Mouse (Mus musculus) spleen, postnatal 14 days (tissue): ENCODE measurements at regions not wholly inside any gene's neighbourhood (a gene's known extent, or its start where the extent isn't known, plus 50 kb on each side); places are given as distances from the start of the nearest gene placed in this dataset.
"Not testable (repeated sequence)": the region's sequence is repeated elsewhere in the genome, so short reads cannot be mapped to it uniquely, and the experiment has no call there.

Experiments
- DNase-seq, 2 experiments: peaks; one replicate each; pipeline ENCODE4 v3.0.0; 2021 to 2022; ENCODE audit warnings: low spot score in 2 of 2

DNA sequence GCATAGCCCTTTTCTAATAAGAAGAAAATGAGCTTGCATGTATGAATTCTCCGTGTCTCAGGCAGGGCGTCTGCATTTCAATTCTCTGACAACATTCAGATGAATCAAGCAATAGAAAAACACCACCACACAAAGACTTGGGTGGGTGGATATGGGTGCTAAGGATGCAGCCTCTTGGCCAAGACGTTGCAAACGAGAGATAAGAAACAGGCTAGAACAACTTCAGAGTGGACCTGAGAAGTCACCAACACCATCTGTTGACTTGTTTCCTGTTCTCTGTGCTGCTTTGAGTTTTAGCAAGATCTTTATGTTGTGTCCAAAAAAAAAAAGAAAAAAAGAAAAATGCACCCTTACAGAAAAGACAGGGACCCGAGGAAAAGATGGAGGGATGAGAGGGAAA lies 277.0 kb downstream of the Gxylt1 start:
- DNase-seq, result no peak

DNA sequence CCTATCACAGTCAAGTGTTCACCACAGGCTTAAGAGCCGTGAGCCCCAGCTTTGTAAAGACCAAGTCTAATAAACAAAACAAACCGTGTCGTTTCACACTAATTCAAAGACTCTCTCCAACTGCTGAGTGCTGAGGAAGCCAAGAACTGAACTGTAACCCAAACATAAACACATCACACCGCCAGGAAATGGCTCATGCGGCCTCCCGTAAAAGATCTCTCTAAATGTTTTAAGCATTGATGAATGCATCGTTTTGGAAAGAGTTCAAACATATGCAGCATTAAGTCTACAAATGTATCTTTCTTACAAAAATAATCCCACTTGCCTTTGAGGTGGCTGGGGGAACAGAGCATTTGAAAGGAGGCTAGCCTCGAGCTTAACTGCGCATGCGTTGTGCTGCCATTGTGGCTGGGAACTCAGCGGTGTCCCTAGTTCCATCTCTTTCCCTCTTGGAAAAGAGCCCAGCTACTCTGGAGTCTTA lies 280.7 kb downstream of the Gxylt1 start:
- DNase-seq, result no peak

DNA sequence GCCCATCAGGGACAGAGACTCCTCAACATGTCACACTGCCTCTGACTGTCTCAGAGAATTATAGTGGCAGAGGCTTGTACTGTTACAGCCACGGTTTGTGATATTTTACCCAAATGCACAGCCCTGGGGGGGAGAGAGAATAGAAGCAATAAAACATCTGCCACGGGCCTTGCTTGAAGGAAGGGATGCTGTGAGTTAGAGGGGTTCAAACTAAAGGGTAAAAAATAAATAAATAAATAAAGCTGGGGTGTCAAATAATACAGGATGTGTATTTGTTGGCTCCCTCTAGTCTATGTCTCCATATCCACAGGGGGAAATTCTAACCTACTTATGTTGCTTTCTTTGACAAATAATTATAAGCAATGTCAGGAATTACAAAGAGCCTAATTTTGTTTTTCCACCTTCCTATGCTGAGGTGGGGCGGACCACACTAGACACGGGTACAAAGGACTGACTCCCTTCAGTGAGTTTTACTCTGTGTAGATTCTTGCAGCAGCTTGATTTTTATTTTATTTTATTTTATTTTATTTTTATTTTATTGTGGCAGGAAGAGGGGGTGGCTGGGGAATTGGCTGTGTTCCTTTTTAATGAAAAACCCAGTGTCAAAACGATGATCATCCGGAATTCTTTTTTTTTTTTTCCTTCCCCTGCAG lies 281.3 kb downstream of the Gxylt1 start:
- no peak for DNase-seq

DNA sequence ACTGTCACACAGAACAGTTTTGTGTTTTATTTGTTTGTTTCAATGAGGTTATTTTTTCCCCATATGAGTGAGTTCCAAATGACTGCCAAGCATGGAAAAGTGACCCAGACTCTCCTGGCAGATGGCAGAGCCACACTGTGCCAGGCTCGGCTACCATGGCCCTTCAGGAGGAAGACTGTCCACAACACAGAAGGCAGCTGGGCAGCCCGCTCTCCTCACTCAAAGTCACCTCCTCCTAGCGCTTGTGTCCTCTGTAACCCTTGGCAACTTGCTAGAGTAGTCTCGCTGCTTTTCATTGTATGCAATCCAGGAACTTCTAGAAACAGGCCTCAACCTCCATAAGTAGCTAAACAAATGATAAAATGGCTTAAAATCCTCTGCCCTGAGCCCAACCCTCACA lies 299.2 kb downstream of the Gxylt1 start:
- no peak for DNase-seq

DNA sequence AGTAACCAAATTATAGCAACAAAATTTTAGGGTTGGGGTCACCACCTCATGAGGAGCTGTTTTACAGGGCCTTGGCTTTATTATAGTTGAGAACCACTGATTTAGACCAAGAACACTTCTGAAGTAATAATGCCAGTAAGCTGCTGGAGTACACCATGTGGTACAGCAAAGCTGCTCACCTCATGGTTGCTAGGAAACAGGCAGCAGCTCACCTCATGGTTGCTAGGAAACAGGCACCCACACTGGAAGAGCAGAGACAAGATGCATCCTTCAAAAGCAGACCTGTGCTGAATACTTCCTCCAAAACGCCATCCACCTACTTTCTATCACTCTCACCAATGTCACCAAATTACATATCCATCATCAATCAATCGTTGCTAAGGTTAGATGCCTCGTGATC lies 300.0 kb downstream of the Gxylt1 start:
- no peak for DNase-seq

DNA sequence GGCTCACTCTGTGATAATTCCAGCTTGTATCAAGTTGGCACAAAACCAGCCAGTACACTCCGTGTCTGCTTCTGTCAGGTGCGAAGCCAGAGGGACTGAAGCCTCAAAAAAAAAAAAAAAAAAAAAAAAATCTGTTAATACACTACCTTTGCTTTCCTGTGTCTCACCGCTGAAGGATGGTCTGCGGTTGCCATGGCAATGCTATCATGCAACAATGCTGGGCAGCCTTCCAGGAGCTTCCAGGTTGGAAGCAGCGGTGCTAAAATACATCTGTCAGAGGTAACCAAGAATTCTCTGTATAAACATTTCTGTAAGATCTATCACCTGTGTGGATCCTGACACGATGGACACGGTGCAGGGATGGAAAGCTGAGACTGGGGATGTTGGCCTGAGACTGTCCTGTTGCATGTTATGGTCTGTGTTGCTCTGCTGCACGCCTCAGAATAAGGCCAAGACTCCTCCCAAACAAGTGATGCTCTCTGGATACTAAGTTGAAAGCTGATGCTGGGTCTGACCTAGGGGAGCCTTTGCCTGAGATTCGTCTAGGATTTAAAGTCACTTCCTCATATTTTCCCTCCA lies 301.2 kb downstream of the Gxylt1 start:
- no peak for DNase-seq

DNA sequence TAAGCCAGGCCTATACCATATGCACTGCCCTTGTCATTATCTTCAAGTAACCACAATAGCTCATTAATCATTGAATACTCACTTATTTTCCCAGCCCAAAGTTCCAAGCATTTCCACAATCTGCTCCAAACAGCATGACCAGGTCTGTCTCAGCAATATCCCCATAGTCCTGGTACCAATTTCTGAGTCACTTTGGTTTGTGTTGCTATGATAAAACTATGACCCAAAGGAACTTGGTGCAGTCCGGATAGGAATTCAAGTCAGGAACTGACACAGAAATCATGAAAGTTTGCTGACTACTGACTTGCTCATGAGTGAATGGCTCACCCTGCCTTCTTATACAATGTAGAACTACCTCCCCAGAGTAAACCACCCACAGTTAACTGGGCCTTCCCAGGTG lies 309.4 kb downstream of the Gxylt1 start:
- no peak for DNase-seq

DNA sequence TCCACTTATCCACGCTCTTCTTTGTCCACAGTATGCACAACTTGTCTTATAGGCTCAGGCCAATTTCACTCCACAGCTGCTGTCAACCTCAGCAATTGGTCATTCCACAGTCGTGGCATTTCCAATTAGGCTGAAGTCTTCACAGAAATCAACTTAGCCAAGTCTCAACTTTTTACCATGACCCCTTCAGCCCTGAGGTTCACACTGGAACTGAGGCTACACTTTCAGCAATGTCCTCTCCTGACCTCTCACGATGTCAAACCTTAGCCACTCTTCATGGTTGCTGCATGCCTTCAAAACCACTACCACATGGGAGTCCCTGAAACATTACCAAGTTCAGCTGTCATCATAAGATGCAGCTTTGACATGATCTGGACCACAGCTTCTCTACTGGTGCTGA lies 310.1 kb downstream of the Gxylt1 start:
- no peak for DNase-seq

DNA sequence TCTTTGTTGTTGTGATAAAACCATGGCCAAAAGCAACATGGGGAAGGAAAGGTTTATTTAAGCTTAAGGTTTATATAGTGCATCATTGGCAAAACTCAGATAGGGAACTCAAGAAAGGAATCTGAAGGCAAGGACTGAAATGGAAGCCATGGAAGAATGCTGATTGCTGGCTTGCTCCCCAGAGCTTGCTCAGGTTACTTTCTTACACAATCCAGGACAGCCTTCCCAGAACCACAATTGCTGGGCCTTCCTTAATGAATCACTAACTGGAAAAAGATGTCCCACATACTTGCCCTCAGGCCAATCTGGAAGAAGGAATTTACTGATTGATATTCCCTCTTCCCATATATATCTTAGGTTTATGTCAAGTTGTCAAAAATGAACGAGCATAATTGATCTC lies 310.8 kb downstream of the Gxylt1 start:
- no peak for DNase-seq

DNA sequence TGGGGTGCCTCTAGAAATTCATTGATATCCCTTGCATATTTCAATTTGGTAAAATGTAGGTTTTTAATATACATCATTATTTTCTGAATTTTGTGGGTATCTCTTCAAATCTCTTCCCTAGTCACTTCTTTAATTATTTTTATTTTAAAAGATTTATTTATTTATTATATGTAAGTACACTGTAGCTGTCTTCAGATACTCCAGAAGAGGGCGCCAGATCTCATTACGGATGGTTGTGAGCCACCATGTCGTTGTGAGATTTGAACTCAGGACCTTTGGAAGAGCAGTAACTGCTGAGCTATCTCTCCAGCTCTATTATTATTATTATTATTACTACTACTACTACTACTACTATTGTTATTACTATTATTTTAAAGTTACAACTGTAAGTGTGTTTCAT lies 324.1 kb downstream of the Gxylt1 start:
- not testable (repeated sequence) for DNase-seq

DNA sequence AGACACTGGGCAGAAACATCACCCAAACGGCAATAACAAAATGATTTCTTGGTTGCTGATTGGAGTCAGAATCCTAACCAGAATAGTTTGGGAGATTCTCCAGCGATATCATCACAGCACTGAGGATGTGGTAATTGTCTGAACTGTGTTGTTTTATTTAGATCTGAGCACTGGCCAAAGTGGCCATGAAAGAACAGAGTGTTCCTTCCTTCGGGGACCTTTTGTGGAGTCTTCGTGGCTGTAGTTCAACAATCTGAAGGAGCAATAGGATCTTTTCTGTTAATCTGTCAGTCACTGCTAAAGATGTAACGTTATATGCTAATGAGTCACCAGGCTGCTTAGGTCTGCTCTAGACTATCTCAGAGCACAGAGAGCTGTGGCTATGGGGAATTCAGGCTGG lies 328.8 kb downstream of the Gxylt1 start:
- no peak for DNase-seq

DNA sequence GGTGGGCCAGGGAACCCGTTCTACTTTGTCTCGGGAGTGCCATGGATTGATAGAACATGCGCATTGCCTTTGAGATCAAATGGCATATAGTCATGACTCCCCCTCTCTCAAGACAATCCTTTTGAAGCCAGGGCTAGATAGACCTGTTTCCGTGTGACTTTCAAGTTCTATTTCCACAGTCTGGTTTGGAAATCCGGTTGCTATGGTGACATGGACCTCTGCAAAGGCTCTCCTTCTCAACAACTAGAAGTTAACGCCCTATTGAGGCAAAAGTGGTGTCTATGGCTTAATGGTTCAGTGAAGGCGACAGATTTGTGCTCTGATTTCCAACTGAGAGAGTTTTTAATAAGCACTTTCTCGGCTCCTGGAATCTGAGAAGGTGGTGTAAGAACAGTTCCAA lies 371.2 kb downstream of the Gxylt1 start:
- no peak for DNase-seq

DNA sequence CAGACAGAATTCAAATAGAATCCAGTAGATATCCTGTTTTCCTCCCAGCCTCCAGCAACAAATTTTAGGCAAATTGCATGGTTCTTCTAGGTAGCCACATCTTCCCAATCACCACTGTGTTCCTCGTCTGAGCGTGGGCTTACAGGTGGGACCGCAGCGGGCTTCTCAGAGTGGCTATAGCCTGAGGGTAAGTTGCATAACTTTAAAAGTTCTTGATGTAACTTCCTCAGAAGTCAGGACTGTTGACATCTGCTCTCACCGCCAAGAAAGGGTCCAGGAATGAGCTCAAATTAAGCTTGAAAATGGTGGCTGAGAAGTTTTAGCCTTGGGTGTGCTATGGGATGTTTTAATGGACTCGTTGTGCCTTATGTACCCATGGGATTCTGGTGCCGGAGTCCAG lies 377.7 kb downstream of the Gxylt1 start:
- DNase-seq, result no peak

DNA sequence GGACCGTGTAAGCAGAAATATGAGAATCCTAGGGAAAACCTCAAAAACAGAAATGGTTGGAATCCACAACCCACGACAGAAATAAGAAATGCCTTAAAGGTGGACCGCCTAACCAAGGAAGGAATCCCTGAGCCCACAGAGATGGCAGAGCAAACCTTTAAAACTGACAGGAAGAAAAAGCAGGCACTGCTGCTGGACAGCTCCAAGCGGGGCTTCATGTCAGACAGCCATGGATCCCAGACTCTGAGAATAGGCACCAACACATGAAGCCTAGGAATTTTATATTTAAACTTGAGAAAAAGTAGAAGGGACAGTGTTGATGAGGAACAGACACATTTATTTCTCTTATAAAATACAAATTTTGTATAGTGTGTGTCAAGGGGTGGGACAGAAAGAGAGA lies 379.1 kb downstream of the Gxylt1 start:
- DNase-seq, result no peak

DNA sequence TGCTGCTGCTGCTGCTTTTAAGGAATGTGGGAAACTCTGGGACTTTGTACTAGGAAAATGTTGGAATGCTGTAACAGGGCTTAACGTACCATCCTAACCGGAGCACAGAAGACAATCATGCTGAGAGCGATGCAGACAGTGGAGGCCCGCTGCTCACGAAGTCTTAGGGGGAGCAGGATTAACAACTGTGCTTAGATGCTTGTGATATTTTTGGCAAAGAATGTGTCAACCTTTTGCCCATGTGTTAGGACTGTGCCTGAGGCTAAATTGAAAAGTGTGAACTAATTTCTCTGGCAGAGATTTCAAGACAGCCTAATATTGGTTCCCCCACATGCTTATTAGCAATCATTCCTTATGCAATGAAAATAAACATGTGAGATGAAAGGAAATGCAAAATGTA lies 398.5 kb downstream of the Gxylt1 start:
- DNase-seq, result no peak

DNA sequence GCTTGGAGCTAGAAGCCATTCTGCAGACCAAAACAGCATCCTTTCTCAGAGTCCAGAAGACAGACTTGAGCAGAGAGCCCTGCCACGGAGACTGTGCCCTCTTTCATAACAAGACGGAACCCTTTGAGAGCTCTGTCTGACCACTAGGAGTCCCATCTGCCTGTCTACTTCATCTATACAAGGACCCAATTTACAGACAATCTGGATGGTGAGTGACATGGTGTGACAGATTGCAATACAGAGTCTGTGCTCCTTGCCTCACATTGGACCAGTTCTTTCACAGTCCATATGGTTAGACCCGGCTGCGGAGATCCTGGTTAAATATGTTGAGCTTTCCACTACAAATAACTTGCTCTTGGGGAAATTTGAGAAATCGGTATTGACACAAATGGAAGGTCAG lies 410.9 kb downstream of the Gxylt1 start:
- DNase-seq, result no peak

DNA sequence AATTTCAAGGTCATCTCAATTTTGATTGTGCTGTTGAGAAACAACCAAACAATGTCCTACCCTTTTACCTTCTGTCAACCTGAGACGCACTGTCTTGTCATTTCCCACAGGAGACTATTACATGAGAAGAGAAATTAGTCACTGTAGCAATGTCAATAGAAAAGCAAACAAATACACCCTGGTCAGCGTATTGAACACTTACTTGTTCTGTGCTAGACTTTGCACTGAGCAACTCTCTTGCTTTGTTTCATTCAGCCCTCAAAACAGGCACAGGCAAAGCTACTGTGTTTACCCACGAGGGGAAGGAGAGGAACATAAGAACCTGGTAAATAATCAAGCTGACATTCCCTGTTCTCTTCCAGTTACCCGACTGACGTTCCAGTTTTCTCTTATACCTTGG lies 424.1 kb downstream of the Gxylt1 start:
- no peak for DNase-seq

DNA sequence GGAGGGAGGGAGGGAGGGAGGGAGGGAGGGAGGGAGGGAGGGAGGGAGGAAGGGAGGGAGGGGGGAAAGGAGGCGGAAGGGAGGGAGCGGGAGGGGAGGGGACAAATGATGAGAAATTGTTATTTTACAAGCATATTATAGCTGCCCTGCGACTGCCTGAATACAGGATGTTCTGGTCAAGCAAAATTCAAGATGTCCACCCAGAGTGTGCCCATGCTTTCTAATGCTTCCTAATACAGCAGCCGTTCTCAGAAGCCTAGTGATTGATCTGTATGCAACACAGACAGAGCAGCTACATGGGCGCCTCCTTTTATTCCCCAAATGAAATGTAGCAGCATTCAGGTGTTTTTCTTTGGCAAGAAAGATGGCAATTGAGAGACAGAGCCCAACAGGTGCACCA lies 434.9 kb downstream of the Gxylt1 start:
- no peak for DNase-seq

DNA sequence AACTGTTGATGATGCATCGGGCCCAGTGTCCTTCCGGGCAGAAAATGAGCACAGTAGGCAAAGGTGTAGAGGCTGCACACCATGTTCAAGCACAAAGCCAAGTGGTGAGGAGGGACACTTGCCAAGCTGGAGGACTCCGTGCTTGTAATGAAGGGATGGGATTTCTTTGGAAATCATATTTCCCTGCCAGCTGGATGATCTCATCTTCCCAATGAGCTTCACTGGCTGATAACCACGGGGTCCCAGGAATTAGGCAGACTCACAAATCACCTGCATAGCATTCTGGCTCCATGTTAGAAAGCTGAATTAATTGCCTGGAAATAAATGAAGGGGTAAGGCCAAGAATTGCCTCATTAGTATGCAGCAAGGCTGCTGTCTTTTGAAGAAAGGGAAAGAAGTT lies 435.4 kb downstream of the Gxylt1 start:
- no peak for DNase-seq

DNA sequence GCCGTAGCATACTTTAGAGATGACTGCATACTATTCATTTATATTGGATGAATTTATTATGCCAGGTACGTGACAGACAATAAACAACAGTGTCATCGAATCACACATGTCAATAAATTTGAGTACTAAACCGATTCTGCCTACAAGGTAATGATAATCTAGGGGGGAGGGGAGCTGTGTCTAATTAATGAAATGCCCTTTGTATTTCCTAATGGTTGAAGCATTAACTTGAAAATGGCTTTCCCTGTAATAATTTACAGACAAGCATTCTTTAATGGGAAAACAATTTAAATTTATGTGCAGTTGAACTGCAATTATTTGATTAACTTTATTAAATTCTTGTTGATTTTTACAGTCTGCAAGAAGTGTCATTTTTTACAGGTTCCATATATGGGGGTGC lies 429.5 kb downstream of the Pdzrn4 start:
- DNase-seq, result no peak
